Mouse (Mus musculus): ENCODE results near the gene Rspry1. TPM values are rescaled to one million over a fixed set of nuclear protein-coding genes. Genes with fewer than 3 reads are reported as not detected.
A peak's percentile ranks its signal among the peaks of the same experiment; 100 is the strongest.

Rspry1 gene
- total RNA-seq, 2 experiments from 2014 or later = 25.8 to 26.1 TPM

DNA sequence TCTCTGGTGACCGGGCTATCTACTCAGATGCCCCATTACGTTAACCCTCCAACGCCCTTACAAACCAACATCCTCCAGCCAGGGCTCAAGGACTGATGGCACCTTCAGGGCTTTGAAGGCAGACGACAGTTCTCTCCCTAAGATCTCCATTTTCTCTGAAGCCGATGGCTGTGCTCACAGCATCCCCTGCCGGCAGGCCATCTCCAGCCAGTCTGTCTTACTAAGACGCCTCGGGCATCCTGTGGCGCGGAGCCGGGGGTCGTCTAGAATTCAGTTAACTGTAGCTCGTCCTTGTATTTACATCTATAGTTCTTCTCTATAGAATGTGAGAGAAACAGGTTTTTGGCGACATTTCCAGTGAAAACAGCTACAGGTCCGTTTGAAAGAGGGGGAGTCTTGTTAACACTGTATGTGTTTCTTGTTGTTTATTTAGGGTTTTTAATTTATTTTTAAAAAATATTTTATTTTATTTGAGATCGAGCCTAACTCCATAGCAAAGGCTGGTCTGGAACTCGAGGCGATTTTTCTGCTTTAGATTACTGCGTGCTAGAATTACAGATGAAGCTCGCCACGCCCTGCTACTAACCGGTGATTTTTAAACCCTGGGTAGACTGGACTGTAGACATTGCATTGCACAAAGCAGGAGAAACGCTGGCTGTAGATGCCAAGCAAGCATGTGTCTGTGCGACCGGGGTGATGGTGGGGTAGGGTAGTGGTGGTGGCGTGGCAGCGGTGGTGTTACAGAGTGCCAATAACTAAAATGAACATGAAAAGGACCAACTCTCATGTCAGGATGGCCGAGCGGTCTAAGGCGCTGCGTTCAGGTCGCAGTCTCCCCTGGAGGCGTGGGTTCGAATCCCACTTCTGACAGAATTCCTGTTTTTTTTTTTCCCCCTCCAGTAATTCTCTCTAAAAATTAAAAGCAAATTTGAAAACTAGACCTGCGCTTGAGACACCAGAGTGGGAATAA, 101.4 kb downstream of the Rspry1 start:
- Histone ChIP-seq H3K27ac (peak overlapping the region; percentile 78), H3K4me3 (peak overlapping the region; percentile 58)
- TF ChIP-seq CTCF (conservative IDR thresholded peaks at IDR 0.05) = peak; percentile 99
- peak; percentile 82 to 86 for DNase-seq (ENCODE audit: low spot score in 2 of 2)

DNA sequence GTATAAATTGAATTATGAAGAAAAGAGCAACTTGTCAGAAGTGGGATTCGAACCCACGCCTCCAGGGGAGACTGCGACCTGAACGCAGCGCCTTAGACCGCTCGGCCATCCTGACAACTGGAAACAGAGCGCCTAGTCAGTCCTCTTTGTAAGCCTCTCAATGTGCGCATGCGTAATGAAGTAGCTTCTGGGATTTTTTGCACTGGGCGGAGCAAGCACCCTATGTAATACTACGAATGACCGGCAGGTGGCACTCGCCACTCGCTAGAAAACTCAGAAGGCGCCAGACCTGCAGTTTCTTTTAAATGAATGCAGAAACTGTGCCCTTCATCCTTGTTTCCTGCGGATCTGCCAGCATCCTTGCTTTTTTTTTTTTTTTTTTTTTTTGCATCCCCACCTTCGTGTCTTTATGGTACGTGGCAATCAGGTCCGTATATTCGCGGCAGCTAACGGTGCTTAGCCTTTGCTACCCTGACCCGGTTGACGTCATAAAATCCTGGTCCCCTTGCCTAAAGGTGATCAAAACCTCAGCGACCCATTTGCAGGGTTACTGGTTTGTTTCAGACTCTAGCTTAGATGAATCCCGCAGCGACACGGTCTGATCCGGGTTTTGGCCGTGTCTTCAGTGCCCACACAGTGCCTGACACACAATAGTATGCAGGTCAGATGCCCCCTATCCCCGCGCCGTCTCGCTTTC, 102.4 kb downstream of the Rspry1 start:
- DNase-seq (ENCODE audit: low spot score in 2 of 2) = peak; percentile 97 to 100
- Histone ChIP-seq H3K27ac (peak overlapping the region; percentile 88), H3K4me3 (peak overlapping the region; percentile 58)
- TF ChIP-seq CTCF (conservative IDR thresholded peaks at IDR 0.05) = peak; percentile 92

DNA sequence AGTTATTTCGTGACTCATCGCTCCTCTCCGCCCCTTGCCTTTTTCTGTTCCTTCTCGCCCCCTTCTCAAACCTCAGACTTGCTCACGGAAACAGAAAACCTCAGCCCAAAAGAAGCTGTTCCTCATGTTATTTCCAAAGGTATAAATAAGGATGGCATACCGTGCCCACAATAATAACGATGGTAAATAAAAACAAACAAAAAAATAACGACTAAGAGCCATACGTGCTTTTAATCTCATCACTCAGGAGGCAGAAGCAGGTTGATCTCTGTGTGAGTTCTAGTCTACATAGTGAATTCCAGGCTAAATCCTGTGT, 102.9 kb downstream of the Rspry1 start:
- Histone ChIP-seq H3K27ac (peak overlapping the region; percentile 88), H3K4me3 (peak overlapping the region; percentile 58)
- no peak for TF ChIP-seq CTCF (conservative IDR thresholded peaks at IDR 0.05)
- no peak for DNase-seq (ENCODE audit: low spot score in 2 of 2)

DNA sequence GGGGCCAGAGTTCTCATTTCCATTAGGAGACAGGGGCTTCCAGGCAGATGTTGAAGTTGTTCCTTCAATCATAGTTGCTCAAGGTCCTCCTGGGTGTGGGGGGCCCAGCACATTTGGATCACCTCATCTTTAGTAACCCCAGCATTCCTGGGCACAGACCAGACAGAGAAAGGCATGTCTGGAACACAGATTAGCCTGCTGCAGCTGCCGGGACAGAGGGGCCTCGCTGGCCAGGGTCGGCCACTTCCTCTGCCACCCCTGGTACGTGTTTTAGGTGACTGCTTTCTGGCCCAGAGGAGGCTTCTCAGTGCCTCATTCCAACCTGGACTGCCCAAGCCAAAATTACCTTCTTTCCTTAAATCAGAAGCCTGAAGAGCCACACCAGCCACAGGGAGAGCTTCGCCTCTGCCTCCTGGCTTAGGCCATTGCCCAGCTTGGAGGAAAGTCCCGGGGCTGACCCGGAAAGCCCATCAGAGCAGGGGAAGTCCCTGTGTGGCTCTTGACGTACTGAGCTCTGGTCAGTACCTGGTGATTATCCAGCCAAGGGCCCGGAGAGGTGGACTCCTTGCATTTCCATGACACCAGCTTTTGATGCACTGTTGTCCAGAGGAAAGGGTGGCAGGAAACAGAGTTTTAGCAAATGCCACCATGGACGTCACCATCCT, 104.0 kb downstream of the Rspry1 start:
- TF ChIP-seq CTCF (conservative IDR thresholded peaks at IDR 0.05) = no peak
- DNase-seq (ENCODE audit: low spot score in 2 of 2) = no peak
- Histone ChIP-seq H3K4me3 (no peak overlapping the region), H3K27ac (no peak overlapping the region)

DNA sequence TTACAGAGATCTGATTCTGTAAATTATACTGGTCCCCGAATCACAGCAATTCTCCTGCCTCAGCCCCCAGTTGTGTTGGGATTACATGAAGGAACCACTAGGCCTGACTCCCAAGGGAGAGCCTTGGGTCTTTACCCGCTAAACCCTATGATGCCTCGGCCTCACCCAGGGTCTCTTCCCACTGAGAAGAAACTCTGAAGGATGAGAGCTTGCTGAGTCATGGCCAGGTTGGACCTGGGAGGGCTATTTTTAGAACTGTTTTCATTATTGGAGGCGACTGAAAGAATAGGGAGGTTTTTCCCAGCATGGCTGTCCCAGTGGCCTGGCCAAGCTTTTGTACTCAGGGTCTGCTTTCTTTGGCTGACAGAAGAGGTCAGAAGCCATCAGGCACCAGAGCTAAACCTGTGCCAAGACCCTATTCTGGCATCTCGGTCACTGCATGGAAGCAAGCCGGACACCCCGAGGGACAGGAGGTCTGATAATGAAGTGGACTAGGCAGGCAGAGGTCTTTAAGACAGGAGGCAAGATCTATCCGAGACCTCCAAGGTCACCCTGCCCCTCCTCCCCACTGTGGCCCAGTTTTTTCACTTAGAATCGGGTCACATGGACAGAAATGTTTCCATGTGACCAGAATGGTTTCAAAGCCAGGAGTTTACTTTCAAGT, 105.1 kb downstream of the Rspry1 start:
- TF ChIP-seq CTCF (conservative IDR thresholded peaks at IDR 0.05) = no peak
- peak overlapping the region; percentile 59 for H3K27ac ChIP-seq
- DNase-seq (ENCODE audit: low spot score in 2 of 2) = no peak
- no peak overlapping the region for H3K4me3 ChIP-seq

Other genes with a start within 250 kb of the Rspry1 start
- gene Herpud1, start 215.5 kb upstream of the Rspry1 start, total RNA-seq (2021) = 10 to 100 TPM; 54.4 to 57.3 TPM
- 1 to 10 TPM in 1 of 2 experiments, under 1 TPM in 1; 0.54 to 1.4 TPM for gene Nlrc5, start 167.6 kb upstream of the Rspry1 start, total RNA-seq (2021)
- gene Cpne2, start 68.9 kb upstream of the Rspry1 start, total RNA-seq (2021) = 10 to 100 TPM; 29.3 to 35.0 TPM
- 10 to 100 TPM; 38.6 to 45.6 TPM for gene Fam192a, start 60 bp downstream of the Rspry1 start, total RNA-seq (2021)
- gene Arl2bp, start 64.7 kb downstream of the Rspry1 start, total RNA-seq (2021) = 100 to 1,000 TPM; 145 to 147 TPM
- gene Pllp, start 94.3 kb downstream of the Rspry1 start, total RNA-seq (2021) = 10 to 100 TPM; 37.5 to 39.8 TPM
- gene Ccl22, start 143.7 kb downstream of the Rspry1 start, total RNA-seq (2021) = under 1 TPM in 1 of 2 experiments, not detected in 1; 0.37 TPM
- gene Cx3cl1, start 170.1 kb downstream of the Rspry1 start, total RNA-seq (2021) = 100 to 1,000 TPM; 396 to 397 TPM
- gene Ccl17, start 208.5 kb downstream of the Rspry1 start, total RNA-seq (2021) = 1 to 10 TPM; 3.4 to 6.0 TPM
- 10 to 100 TPM; 78.2 to 83.7 TPM for gene Coq9, start 236.4 kb downstream of the Rspry1 start, total RNA-seq (2021)
- gene Ciapin1, start 236.4 kb downstream of the Rspry1 start, total RNA-seq (2021) = 10 to 100 TPM; 60.9 to 67.2 TPM